Mouse (Mus musculus) embryo, embryonic 11.5 days (tissue): ENCODE results near the gene Ces2e.
"Not testable (repeated sequence)": the region's sequence is repeated elsewhere in the genome, so short reads cannot be mapped to it uniquely, and the experiment has no call there.

Experiments
- DNase-seq: peaks from one replicate; pipeline ENCODE4 v3.0.0-alpha.2; 2012; ENCODE audit warnings: low read depth, low spot score

Ces2e gene

DNA sequence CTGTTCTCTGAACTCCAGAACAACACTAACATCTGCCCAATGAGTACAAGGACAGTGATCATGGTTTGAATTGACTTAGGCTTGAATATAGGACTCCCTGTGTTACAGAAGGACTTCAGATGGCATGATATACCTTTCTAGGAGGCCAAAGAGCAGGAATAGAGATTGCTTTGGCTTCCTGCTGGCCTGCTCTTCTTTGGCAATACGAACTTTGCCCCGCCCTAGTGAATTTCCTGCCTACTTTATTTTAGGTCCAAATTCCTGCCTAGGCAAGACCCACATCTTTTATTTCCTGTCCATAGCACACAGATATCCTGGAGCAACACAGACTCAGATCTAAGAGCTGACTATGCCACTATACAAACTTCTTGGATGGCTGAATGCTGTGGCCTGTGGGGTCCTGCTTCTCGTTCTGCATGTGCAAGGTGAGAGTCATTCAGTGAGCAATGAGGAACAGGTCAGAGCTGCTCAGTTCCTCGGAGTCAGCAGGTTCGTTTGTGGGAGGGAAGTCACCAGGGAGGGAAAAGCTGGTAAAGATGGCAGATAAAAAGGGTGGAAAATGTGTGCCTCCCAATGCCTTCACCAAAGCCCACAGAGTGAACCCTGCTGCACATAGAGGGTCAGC is at the start of gene Ces2e:
TSS of gene Ces2e (plus strand) at position 289 of the 625 bp plus-strand sequence.
- DNase-seq: no peak

DNA sequence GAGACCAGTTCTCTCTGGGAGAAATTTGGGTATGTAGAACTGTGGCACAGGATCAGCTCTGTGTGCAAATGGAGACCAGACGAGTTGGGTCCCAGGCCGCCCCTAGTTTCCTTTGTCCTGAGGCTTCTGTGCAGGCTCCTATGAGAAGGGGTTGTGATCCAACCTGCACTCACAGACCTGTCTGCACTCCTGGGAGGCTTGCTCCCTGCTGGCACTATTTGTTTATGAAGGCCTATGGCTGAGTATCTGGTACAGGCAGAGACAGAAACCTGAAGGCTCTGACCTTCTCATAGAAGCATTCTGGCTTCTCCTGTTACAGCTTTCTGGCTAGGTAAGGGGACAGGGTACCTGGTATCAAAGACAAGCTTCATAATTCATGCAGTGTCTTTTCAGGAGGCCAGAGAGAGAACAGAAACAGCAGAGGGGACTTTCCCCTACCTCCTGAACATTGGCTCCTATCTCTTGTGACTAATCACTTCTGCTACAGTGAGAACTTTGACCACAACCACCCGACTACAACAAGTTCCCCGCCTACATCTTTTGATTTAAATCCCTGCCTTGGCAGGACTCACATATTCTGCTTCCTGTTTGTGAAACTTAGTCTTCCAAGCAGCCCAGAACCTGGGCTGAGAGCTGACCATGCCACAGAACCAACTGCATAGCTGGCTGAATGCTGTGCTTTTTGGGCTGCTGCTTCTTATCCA is 39.7 kb upstream of the Ces2e start:
- DNase-seq: not testable (repeated sequence)

DNA sequence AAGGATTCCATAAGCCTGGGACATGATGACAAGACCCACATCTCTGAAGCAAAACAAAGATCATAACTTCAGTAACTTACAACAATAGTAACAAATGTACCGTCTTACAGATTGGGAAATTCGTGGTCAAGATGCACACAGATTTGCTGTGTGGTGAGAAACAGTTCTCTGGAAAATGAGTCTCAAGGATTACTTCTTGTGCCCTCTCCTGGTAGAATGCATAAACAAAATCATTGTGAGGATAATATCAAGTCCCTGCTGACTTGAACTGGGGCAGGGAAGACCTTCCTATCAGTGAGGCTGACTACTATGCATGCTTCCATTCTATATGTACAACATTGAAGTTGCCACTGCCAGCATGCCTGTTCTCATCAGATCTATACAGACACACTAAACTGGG is 24.3 kb upstream of the Ces2e start:
- DNase-seq: no peak

DNA sequence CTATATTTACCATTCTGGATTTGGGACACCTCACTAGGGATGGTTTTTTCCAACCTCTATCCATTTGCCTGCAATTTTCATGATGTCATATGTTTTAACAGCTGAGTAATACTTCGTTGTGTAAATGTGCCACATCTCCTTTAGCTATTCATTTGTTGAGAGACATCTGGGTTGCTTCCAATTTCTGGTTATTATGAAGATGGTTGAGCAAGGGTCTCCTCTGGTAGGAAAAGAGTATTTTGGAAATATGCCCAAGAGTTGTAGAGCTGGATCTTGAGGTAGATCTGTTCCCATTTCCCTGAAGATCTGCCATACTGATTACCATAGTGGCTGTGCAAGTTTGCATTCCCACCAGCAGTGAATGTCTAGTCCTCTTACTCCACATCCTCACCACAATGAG is 18.9 kb upstream of the Ces2e start:
- DNase-seq: no peak

DNA sequence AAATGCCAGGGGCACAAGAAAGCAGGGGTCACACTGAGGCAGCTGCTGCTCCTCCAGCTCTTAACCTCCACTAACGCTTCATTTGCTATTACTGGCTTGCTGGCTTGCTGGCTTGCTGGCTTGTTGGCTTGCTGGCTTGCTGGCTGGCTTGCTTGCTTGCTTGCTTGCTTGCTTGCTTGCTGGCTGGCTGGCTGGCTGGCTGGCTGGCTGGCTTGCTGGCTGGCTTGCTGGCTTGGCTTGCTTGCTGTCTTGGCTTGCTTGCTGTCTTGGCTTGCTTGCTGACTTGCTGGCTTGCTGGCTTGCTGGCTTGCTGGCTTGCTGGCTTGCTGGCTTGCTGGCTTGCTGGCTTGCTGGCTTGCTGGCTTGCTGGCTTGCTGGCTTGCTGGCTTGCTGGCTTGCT is 17.0 kb upstream of the Ces2e start:
- DNase-seq: not testable (repeated sequence)

DNA sequence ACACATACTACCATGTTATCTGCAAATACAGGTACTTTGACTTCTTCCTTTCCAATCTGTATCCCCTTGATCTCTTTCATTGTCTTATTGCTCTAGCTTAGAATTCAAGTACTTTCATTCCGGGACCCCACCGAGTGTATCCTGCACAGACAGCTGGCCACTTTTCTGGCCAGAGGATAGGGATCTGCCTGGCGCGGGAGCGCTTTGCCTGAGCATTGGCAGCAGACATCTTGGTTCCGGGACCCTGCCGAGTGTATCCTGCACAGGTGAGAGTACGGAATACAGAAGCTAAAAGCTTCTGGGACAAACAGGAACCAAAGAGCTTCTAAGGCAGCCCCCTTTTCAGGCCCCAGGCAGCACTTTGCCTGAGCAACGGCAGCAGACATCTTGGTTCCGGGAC is 16.4 kb upstream of the Ces2e start:
- not testable (repeated sequence) for DNase-seq

DNA sequence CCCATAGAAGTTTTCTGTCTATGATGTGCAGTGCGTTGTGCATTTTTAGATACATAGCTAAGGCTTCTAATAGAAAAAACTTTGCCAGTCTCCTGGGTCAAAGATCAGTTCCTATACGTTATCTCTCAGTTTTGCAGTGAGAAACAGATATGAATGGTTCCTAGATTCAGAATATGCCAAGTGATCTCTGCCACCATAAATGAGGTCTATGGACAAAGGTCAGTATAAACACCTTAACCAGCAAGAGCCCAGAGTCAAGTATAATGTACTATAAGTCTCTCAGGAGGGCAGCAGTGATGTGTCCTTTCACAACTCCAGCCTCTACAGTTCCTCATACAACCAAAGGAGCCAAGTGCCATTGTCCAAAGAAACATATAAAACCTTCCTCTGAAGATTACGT is 1.2 kb downstream of the Ces2e start:
- no peak for DNase-seq

DNA sequence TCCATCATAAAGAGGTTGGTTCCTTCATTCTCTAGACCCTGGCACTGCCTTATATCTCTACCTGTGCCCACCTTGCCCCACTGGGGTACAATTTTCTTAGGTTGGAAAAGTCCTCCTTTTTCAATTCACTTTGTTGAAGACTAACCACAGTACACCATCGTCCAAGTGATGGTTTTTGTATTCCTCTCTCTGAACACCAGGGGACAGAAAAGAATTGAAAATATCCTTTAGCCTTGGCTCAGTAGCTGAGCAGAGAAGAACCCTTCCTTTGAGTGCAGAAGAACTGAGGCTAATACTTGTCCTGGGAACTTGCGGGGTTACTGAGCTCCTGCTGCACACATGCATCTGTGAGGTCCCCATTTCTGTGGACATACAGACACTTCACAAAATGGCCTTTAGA is 18.6 kb downstream of the Ces2e start:
- DNase-seq: no peak

DNA sequence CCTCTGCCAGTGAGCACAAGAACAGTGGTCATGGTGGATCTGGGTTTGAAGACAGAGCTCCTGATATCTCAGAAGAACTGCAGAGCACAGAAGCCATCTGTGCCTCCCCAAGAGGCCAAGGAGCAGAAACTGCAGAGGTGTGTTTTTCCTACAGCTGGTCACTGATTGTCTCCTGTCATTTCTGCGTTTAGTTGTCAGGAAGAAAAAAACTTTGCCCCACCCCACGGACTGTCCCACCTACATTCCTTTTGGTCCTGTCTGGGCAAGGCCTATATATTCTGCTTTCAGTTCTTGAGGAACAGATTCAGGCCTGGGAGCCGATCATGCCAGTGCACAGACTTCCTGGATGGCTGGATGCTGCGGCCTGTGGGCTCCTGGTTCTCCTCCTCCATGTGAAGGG is 21.0 kb downstream of the Ces2e start, which contains the start of gene Ces2f:
TSS of gene Ces2f (plus strand) at position 301 of the 400 bp plus-strand sequence.
- DNase-seq: no peak

DNA sequence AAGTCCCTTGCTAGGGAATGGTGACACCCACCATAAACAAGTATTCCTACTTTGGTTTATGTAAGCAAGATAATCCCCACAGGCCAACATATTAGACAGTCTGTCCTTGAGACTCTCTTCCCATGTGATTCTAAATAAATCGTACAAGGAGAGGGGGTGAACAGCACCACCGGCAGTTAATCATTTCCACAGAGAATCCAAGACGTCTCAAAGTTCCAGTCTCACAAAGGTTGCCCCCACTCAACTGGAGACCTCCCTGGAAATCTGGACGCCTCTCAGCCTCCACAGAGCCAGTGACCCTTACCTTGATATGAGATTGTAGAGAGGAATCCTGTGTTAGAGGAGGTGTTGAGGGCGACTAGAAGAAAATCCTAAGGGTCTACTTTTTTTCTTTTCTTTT is 23.0 kb downstream of the Ces2e start:
- DNase-seq: no peak

DNA sequence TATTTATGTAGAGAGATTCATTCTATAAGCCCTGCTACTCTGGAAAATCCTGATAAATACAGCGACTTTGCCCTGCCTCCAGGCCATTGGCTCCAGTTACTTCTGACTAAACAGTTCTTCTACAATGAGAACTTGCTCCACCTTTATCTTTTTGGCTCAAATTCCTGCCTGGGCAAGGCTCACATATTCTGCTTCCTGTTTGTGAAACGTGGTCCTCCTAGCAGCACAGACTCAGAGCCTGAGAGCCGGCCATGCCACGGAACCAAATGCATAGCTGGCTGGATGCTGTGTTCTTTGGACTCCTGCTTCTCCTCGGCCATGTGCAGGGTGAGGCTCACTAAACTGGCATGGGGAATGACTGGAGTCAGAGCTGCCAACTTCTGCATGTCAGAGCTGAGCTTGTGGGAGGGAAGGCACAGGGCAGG is 35.5 kb downstream of the Ces2e start, which contains the start of gene Ces2g:
TSS of gene Ces2g (plus strand) at position 182 of the 425 bp plus-strand sequence.
- DNase-seq: no peak

DNA sequence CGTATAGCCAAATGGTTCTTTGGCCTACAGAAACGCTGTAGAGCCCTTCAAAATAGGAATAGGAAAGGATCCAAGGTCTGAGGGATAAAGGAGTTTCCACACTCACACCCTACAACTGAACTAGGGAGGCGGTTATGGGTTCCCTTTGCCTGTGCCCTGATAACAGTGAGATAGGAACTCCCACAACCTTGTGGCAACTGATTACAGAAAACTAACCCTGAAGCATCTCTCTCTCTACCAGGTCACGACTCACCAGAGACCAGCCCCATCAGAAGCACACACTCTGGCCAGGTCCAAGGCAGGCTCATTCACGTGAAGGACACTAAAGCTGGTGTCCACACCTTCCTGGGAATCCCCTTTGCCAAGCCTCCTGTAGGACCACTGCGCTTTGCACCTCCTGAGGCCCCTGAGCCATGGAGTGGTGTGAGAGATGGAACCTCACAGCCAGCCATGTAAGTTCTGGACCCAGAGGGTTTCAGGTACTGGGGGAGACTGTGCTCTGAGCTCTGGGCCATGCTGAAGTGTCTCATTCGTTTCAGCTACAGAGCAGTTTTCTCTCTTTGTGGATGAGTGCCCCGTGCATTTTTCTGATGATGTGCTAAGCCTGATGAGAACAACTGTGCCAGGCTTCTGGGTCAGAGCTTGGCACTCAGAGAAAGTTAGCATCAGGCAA is 36.3 kb downstream of the Ces2e start:
- DNase-seq: no peak

DNA sequence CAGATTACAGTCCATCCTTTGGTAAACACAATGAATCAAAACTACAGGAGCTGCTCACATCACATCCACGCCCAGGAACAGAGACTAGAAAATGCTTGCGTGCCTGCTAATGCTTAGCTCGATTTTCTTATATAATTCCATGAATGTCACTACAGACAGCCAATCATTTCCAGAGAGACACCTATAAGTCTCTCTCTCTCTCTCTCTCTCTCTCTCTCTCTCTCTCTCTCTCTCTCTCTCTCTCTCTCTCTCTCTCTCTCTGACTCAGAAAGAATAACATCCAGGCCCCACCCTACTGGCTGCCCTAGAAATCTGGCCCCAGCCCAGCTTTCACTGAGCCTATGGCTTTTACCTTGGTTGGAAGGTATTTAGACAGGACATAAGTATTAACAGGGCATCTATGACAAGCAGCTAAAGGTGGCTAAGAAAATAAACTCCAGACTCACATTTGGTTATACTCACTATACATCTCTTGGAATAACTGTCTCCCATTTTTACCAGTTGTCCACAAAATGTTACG is 37.4 kb downstream of the Ces2e start:
- no peak for DNase-seq

DNA sequence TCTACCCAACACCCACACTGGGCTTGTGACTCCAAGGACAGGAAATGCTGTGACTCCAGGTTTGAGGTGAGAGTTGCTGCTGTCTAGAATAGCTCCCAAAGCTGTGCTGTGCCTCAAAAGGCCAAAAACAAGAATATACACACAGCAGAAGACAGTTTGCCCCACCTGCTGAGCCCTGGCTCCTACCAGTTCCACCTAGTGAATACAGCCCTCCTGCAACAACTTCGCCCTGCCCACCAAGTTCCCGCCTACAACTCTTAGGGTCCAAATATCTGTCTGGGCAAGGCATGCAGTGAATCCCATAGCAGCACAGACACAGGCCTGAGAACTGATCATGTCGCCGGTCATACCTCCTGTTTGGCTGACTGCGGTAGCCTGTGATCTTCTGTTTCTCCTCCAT is 58.1 kb downstream of the Ces2e start:
- no peak for DNase-seq
